Mouse (Mus musculus): ENCODE measurements at regions not wholly inside any gene's neighbourhood (a gene's known extent, or its start where the extent isn't known, plus 50 kb on each side); places are given as distances from the start of the nearest gene placed in this dataset.

GRCm38 (mm10) chr12:39830530-39830929 lies 207.3 kb downstream of the Arl4a start:
- TF ChIP-seq CTCF (IDR thresholded peaks at IDR 0.05) (no peak), EP300 (IDR thresholded peaks at IDR 0.05; ENCODE audit: insufficient read depth, low read depth, low read length) (no peak)
